Mouse (Mus musculus) heart, embryonic 16.5 days (tissue): ENCODE measurements around the gene Kdelr1. TPM values are rescaled to one million over a fixed set of nuclear protein-coding genes. Genes with fewer than 3 reads are reported as not detected.

ENCODE experiments used
- ATAC-seq: fragments of 200-750 bp; cut with Nextera tagmentation; replicated peaks from 2 replicates; pipeline ENCODE4 v1.8.0; 2017; ENCODE audit warnings: moderate number of reproducible peaks; ENCODE audit not compliant: insufficient read depth, low FRiP score; ENCODE audit errors: extremely low read depth
- H3K27ac ChIP-seq: fragments of 300-500 bp; sonication (generic); 2 replicates; pipeline ENCODE4 v1.5.1; 2014; ENCODE audit warnings: mild to moderate bottlenecking, low read length, control low read depth, moderate library complexity
- H3K27me3 ChIP-seq: fragments of 300-500 bp; sonication (generic); 2 replicates; pipeline ENCODE4 v1.6.1; 2014; ENCODE audit warnings: low read length, mixed read lengths; ENCODE audit not compliant: control insufficient read depth, insufficient read depth
- H3K36me3 ChIP-seq: fragments of 300-500 bp; sonication (generic); 2 replicates; pipeline ENCODE4 v1.6.1; 2014; ENCODE audit not compliant: control insufficient read depth, insufficient read depth
- H3K4me1 ChIP-seq: fragments of 300-500 bp; sonication (generic); 2 replicates; pipeline ENCODE4 v1.6.1; 2014; ENCODE audit warnings: low read length, mixed read lengths; ENCODE audit not compliant: control insufficient read depth, insufficient read depth
- H3K4me2 ChIP-seq: fragments of 300-500 bp; sonication (generic); 2 replicates; pipeline ENCODE4 v1.6.1; 2014; ENCODE audit warnings: low read depth, mild to moderate bottlenecking, control low read depth, low read length
- H3K4me3 ChIP-seq: fragments of 300-500 bp; sonication (generic); 2 replicates; pipeline ENCODE4 v1.5.1; 2014; ENCODE audit warnings: mild to moderate bottlenecking, control low read depth, low read length
- H3K9ac ChIP-seq: fragments of 300-500 bp; sonication (generic); 2 replicates; pipeline ENCODE4 v1.6.1; 2014; ENCODE audit warnings: low read length, control low read depth
- H3K9me3 ChIP-seq: fragments of 300-500 bp; sonication (generic); replicated peaks from 2 replicates; pipeline ENCODE4 v1.6.1; 2016; ENCODE audit warnings: low read length; ENCODE audit not compliant: control insufficient read depth
- WGBS: fragments of 180-500 bp; shearing (Covaris S2); extraction: QIAGEN DNeasy Blood & Tissue Kit; methylation state at CpG from one replicate; pipeline ENCODE4 v1.1.7; 2014; 5-methylcytosine and 5-hydroxymethylcytosine counted together
- polyA plus RNA-seq: library from polyadenylated mRNA; unstranded; fragments of >200 nt; fragmentation: Nextera tagmentation; extraction: Ambion mirVana; gene quantifications from 2 replicates; pipeline ENCODE4 v1.2.1, GENCODE M21; 2015

Kdelr1 gene
- polyA plus RNA-seq, 1 experiment from 2014 or later, result 76.1 TPM

- no peak overlapping the region for H3K4me2 ChIP-seq
- no peak overlapping the region for H3K9ac ChIP-seq
- peaks cover 25% of the 10 kb centered on the region for H3K4me1 ChIP-seq
Observed at GRCm38 (mm10) chr7:45917926-45918325, 45.4 kb downstream of the Kdelr1 start.

GRCm38 (mm10) chr7:45919083-45919671 is 46.6 kb downstream of the Kdelr1 start:
- H3K9ac ChIP-seq, result no peak overlapping the region
- H3K36me3 ChIP-seq, result no peaks in the 10 kb centered on the region
- H3K27me3 ChIP-seq, result no peaks in the 10 kb centered on the region
- H3K4me3 ChIP-seq, result no peak overlapping the region
- 64% methylated on average over 14 of the region's 14 CpGs for WGBS
- peaks cover 25% of the 10 kb centered on the region for H3K4me1 ChIP-seq
- H3K9me3 ChIP-seq, result no peaks in the 10 kb centered on the region
- no peak overlapping the region for H3K27ac ChIP-seq
- no peak for ATAC-seq
- H3K4me2 ChIP-seq, result peak overlapping the region; percentile 51; the same call in 1 of the 2 replicates

More at GRCm38 (mm10) chr7:45917926-45918325, 45.4 kb downstream of the Kdelr1 start:
- no peak overlapping the region for H3K27ac ChIP-seq
- 86% methylated on average over 15 of the region's 15 CpGs for WGBS
- no peaks in the 10 kb centered on the region for H3K27me3 ChIP-seq
- H3K4me3 ChIP-seq, result no peak overlapping the region
- no peak for ATAC-seq
- no peaks in the 10 kb centered on the region for H3K36me3 ChIP-seq
- H3K9me3 ChIP-seq, result no peaks in the 10 kb centered on the region

- Histone ChIP-seq H3K27me3 (no peaks in the 10 kb centered on the region), H3K9me3 (no peaks in the 10 kb centered on the region), H3K9ac (peak overlapping the region; percentile 53), H3K4me1 (peaks cover 25% of the 10 kb centered on the region), H3K4me3 (peak overlapping the region; percentile 43), H3K36me3 (no peaks in the 10 kb centered on the region), H3K4me2 (peak overlapping the region; percentile 51), H3K27ac (peak overlapping the region; percentile 34; the same call in 1 of the 2 replicates)
- 65% methylated on average over 4 of the region's 4 CpGs for WGBS
- ATAC-seq, result no peak
Observed at GRCm38 (mm10) chr7:45919761-45920160, 47.2 kb downstream of the Kdelr1 start.

GRCm38 (mm10) chr7:45920583-45921241 is 48.1 kb downstream of the Kdelr1 start:
- H3K27me3 ChIP-seq, result no peaks in the 10 kb centered on the region
- peaks cover 4% of the 10 kb centered on the region; the same call in 1 of the 2 replicates for H3K9me3 ChIP-seq
- peak overlapping the region; percentile 53 for H3K9ac ChIP-seq
- ATAC-seq, result no peak
- H3K36me3 ChIP-seq, result no peaks in the 10 kb centered on the region
- WGBS, result 29% methylated on average over 9 of the region's 9 CpGs
- H3K4me3 ChIP-seq, result peak overlapping the region; percentile 43
- H3K27ac ChIP-seq, result peak overlapping the region; percentile 34
- peak overlapping the region; percentile 51 for H3K4me2 ChIP-seq
- H3K4me1 ChIP-seq, result peaks cover 25% of the 10 kb centered on the region

- Histone ChIP-seq H3K9me3 (peaks cover 4% of the 10 kb centered on the region; the same call in 1 of the 2 replicates), H3K27ac (peak within 1 kb of the TSS; percentile 95), H3K27me3 (no peaks in the 10 kb centered on the region), H3K4me1 (peaks cover 20% of the 10 kb centered on the region), H3K36me3 (no peaks in the 10 kb centered on the region), H3K4me2 (peak within 1 kb of the TSS; percentile 51), H3K4me3 (peak within 1 kb of the TSS; percentile 43), H3K9ac (peak within 1 kb of the TSS; percentile 70)
- 25% methylated on average over 9 of the region's 9 CpGs for WGBS
- no peak for ATAC-seq
Observed at GRCm38 (mm10) chr7:45921242-45921621, 48.7 kb downstream of the Kdelr1 start, which contains the start of gene Emp3. Gene Emp3, minus strand, starts transcription at chr7:45921404.

GRCm38 (mm10) chr7:45921950-45922600 is 49.5 kb downstream of the Kdelr1 start:
- Histone ChIP-seq H3K36me3 (no peaks in the 10 kb centered on the region), H3K9ac (peak overlapping the region; percentile 70), H3K27ac (peak overlapping the region; percentile 95), H3K4me1 (peaks cover 17% of the 10 kb centered on the region), H3K4me3 (no peak overlapping the region; the same call in 1 of the 2 replicates), H3K27me3 (no peaks in the 10 kb centered on the region), H3K4me2 (peak overlapping the region; percentile 83), H3K9me3 (peaks cover 4% of the 10 kb centered on the region; the same call in 1 of the 2 replicates)
- 78% methylated on average over 12 of the region's 12 CpGs for WGBS
- no peak for ATAC-seq

GRCm38 (mm10) chr7:45922928-45923761 is 50.6 kb downstream of the Kdelr1 start:
- Histone ChIP-seq H3K27ac (peak overlapping the region; percentile 95), H3K27me3 (peaks cover 4% of the 10 kb centered on the region), H3K4me3 (peak overlapping the region; percentile 63), H3K9ac (peak overlapping the region; percentile 70), H3K4me1 (peaks cover 8% of the 10 kb centered on the region), H3K4me2 (peak overlapping the region; percentile 83), H3K36me3 (no peaks in the 10 kb centered on the region), H3K9me3 (peaks cover 6% of the 10 kb centered on the region; the same call in 1 of the 2 replicates)
- 1% methylated on average over 37 of the region's 37 CpGs for WGBS
- peak; percentile 85 for ATAC-seq

- Histone ChIP-seq H3K4me3 (peak within 1 kb of the TSS; percentile 63), H3K4me1 (peaks cover 8% of the 10 kb centered on the region)
- WGBS, result 6% methylated on average over 24 of the region's 24 CpGs
Observed at GRCm38 (mm10) chr7:45923762-45924428, 51.3 kb downstream of the Kdelr1 start, which contains the start of gene Ccdc114. Gene Ccdc114, plus strand, starts transcription at chr7:45924072.

More at GRCm38 (mm10) chr7:45923762-45924428, 51.3 kb downstream of the Kdelr1 start, which contains the start of gene Ccdc114:
- no peaks in the 10 kb centered on the region for H3K36me3 ChIP-seq
- peak within 1 kb of the TSS; percentile 83 for H3K4me2 ChIP-seq
- peaks cover 6% of the 10 kb centered on the region for H3K27me3 ChIP-seq
- H3K9me3 ChIP-seq, result peaks cover 6% of the 10 kb centered on the region; the same call in 1 of the 2 replicates
- peak within 1 kb of the TSS; percentile 95 for H3K27ac ChIP-seq
- ATAC-seq, result peak; percentile 65
- peak within 1 kb of the TSS; percentile 70 for H3K9ac ChIP-seq
